Mouse (Mus musculus): Measurements from ENCODE around the gene Olfr136. TPM values are rescaled to one million over a fixed set of nuclear protein-coding genes. Genes with fewer than 3 reads are reported as not detected.

The Olfr136 gene
- not detected in 2 replicates for total RNA-seq (2017)

- no peak for ATAC-seq (replicated peaks in 1 of 2; ENCODE audit: insufficient read depth in 1 of 2, low FRiP score in 2 of 2, low TSS enrichment in 1 of 2, low read depth in 1 of 2, poor library complexity in 2 of 2, severe bottlenecking in 2 of 2)
Observed at GRCm38 (mm10) chr17:38329531-38329930, at the start of gene Olfr136. Olfr136 (plus strand) TSS chr17:38329831.

GRCm38 (mm10) chr17:38307470-38307869 is 22.2 kb upstream of the Olfr136 start, which contains the start of gene Olfr137:
Olfr137 (minus strand) TSS chr17:38307570.
- no peak for ATAC-seq (replicated peaks in 1 of 2; ENCODE audit: insufficient read depth in 1 of 2, low FRiP score in 2 of 2, low TSS enrichment in 1 of 2, low read depth in 1 of 2, poor library complexity in 2 of 2, severe bottlenecking in 2 of 2)

Other genes with a start within 250 kb of the Olfr136 start
- gene Olfr131, start 241.1 kb upstream of the Olfr136 start, total RNA-seq (2017): not detected in 2 replicates
- gene Olfr132, start 195.3 kb upstream of the Olfr136 start, total RNA-seq (2017): not detected in 2 replicates
- not detected in 2 replicates for gene Olfr133, start 184.6 kb upstream of the Olfr136 start, total RNA-seq (2017)
- not detected in 2 replicates for gene Olfr134, start 158.4 kb upstream of the Olfr136 start, total RNA-seq (2017)
- not detected in 2 replicates for gene Olfr135, start 125.5 kb upstream of the Olfr136 start, total RNA-seq (2017)
- gene Olfr138, start 68.8 kb upstream of the Olfr136 start, total RNA-seq (2017): not detected in 2 replicates
- gene Olfr137, start 22.3 kb upstream of the Olfr136 start, total RNA-seq (2017): not detected in 2 replicates
- not detected in 2 replicates for gene Esp36, start 90.4 kb downstream of the Olfr136 start, total RNA-seq (2017)
- not detected in 2 replicates for gene Esp34, start 224.4 kb downstream of the Olfr136 start, total RNA-seq (2017)

Measured in hematopoietic stem cell, adult 5-6 weeks (primary cell).